Mouse (Mus musculus) midbrain, embryonic 16.5 days (tissue): ENCODE measurements around the gene Olfr918. TPM values are rescaled to one million over a fixed set of nuclear protein-coding genes. Genes with fewer than 3 reads are reported as not detected.

Source experiments
- polyA plus RNA-seq: library from polyadenylated mRNA; unstranded; fragments of >200 nt; fragmentation: Nextera tagmentation; extraction: Ambion mirVana; gene quantifications from 2 replicates; pipeline ENCODE4 v1.2.1, GENCODE M21; 2015

Gene Olfr918
- polyA plus RNA-seq, 1 experiment from 2014 or later = not detected

Other genes starting within 250 kb of the Olfr918 start
- not detected in 2 replicates for gene Olfr901, start 245.1 kb downstream of the Olfr918 start, polyA plus RNA-seq
- not detected in 2 replicates for gene Olfr902, start 226.9 kb downstream of the Olfr918 start, polyA plus RNA-seq
- gene Olfr904, start 211.5 kb downstream of the Olfr918 start, polyA plus RNA-seq = not detected in 2 replicates
- gene Olfr905, start 203.5 kb downstream of the Olfr918 start, polyA plus RNA-seq = not detected in 2 replicates
- gene Olfr906, start 187.5 kb downstream of the Olfr918 start, polyA plus RNA-seq = not detected in 2 replicates
- not detected in 2 replicates for gene Olfr907, start 178.8 kb downstream of the Olfr918 start, polyA plus RNA-seq
- not detected in 2 replicates for gene Olfr911-ps1, start 153.0 kb downstream of the Olfr918 start, polyA plus RNA-seq
- gene Olfr910, start 136.8 kb downstream of the Olfr918 start, polyA plus RNA-seq = not detected in 2 replicates
- gene Olfr912, start 94.4 kb downstream of the Olfr918 start, polyA plus RNA-seq = not detected in 2 replicates
- not detected in 2 replicates for gene Olfr913, start 81.8 kb downstream of the Olfr918 start, polyA plus RNA-seq
- not detected in 2 replicates for gene Olfr914, start 69.5 kb downstream of the Olfr918 start, polyA plus RNA-seq
- not detected in 2 replicates for gene Olfr916, start 14.7 kb downstream of the Olfr918 start, polyA plus RNA-seq
- not detected in 2 replicates for gene Olfr917, start 8.8 kb downstream of the Olfr918 start, polyA plus RNA-seq
- not detected in 2 replicates for gene Olfr919, start 29.1 kb upstream of the Olfr918 start, polyA plus RNA-seq
- 6.0 and 6.2 TPM in 2 replicates for gene Vwa5a, start 43.7 kb upstream of the Olfr918 start, polyA plus RNA-seq
- not detected in 2 replicates for gene Olfr920, start 77.7 kb upstream of the Olfr918 start, polyA plus RNA-seq
- gene Olfr921, start 98.5 kb upstream of the Olfr918 start, polyA plus RNA-seq = not detected in 2 replicates
- not detected in 2 replicates for gene Olfr922, start 140.0 kb upstream of the Olfr918 start, polyA plus RNA-seq
- not detected in 2 replicates for gene Olfr923, start 151.9 kb upstream of the Olfr918 start, polyA plus RNA-seq
- not detected in 2 replicates for gene Olfr924, start 169.8 kb upstream of the Olfr918 start, polyA plus RNA-seq
- gene Olfr26, start 180.5 kb upstream of the Olfr918 start, polyA plus RNA-seq = not detected in 2 replicates
- not detected in 2 replicates for gene Olfr926, start 202.5 kb upstream of the Olfr918 start, polyA plus RNA-seq